Mouse (Mus musculus): ENCODE measurements around the gene Slc25a22.
"Not testable (repeated sequence)": the region's sequence is repeated elsewhere in the genome, so short reads cannot be mapped to it uniquely, and the experiment has no call there.

The Slc25a22 gene

GRCm38 (mm10) chr7:141459301-141459711 lies 21.6 kb upstream of the Slc25a22 start:
- intact Hi-C loops (cut with DNase I), result loop anchor here (5.0 kb wide), 1 partner anchor 47 kb away; the partner anchor contains the start of gene Gatd1

DNA sequence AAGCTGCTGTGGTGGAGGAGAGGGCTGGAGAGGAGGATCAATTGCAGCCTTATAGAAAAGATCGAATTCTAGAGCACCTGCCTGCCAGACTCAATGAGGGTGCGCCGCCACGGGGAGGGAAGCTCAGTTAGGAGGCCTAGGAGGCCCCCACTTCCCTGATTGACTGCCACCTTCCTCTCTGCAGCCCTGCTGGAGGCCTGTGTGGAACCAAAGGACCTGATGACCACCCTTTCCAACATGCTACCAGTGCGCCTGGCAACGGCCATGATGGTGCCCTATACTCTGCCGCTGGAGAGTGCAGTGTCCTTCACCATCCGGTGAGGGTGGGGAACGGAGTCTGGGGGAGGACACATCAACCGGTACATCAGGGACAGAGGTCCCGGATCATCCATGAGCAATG lies 21.0 kb upstream of the Slc25a22 start:
- intact Hi-C loops (cut with DNase I), result loop anchor here (5.0 kb wide), 1 partner anchor 46 kb away; the partner anchor contains the start of gene Gatd1

GRCm38 (mm10) chr7:141457986-141458660 lies 20.4 kb upstream of the Slc25a22 start:
- intact Hi-C loops (cut with DNase I), result loop anchor here (5.0 kb wide), 1 partner anchor 46 kb away; the partner anchor contains the start of gene Gatd1

DNA sequence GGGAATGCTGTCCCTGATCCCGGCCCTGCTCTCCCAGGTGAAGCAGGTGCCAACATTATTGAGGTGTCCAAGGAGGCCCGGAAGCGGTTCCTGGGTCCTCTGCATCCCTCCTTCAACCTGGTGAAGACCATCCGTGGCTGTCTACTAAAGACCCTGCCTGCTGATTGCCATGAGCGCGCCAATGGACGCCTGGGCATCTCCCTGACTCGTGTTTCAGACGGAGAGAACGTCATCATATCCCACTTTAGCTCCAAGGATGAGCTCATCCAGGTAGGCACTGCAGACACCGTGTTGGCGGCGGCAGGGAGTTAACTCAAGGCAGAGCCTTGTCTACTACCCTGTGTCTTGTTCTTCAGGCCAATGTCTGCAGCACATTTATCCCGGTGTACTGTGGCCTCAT lies 19.5 kb upstream of the Slc25a22 start:
- intact Hi-C loops (cut with DNase I), result loop anchor here (5.0 kb wide), 1 partner anchor 45 kb away; the partner anchor contains the start of gene Gatd1

DNA sequence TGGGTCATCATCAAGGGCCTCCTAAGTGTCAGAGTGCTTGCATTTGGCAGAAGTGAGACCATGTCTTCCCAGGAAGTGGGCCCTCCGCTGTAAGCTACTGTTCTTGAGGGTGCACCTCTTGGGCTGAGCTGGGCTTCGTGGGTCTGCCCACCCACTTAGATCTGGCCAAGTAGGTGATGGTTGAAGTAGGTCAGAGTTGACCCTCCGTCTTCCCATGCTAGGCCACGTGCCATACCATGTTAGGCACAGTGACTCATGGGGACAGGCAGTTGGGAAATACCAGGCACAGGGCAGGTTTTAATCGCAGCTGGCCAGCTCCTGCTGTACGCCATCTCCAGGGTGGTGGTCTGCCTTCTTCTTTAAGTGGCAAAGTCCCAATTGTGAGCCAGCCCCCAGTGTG lies 19.0 kb upstream of the Slc25a22 start:
- intact Hi-C loops (cut with DNase I), result loop anchor here (5.0 kb wide), 1 partner anchor 44 kb away; the partner anchor contains the start of gene Gatd1

DNA sequence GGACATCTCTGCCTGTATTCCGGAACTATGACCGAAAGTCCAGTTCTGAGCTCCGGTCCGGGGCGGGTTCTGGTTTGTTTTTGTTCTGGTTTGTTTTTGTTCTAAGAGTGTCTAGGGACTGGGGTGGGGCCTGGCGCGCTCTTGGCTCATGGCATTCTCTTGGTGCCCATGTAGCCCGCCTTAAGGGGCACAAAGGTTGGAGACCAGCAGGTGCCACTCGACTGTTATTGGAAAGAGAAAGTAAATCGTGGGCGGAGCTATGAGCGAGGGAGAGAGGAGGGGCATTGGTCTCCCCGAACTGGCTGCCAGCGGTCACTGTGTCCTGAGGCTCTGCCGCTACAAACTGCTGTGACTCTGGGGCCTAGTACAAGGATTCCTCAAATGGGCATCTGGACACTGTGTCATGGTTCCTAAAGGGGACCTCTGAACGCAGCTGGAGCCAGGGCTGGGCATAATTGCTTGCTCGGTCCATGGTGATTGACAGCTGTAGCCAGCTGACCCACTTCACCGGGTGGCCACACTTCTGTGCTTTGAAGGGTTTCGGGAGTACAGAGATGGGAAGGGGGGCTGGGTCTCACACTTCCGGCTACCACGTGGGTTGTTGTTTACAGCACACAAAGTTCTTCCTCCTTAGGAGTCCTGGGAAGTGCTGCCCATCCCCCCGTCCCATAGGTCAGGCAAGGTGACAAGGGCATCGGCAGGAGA lies 18.1 kb upstream of the Slc25a22 start:
- intact Hi-C loops (cut with DNase I), result loop anchor here (5.0 kb wide), 1 partner anchor 43 kb away; the partner anchor contains the start of gene Gatd1

DNA sequence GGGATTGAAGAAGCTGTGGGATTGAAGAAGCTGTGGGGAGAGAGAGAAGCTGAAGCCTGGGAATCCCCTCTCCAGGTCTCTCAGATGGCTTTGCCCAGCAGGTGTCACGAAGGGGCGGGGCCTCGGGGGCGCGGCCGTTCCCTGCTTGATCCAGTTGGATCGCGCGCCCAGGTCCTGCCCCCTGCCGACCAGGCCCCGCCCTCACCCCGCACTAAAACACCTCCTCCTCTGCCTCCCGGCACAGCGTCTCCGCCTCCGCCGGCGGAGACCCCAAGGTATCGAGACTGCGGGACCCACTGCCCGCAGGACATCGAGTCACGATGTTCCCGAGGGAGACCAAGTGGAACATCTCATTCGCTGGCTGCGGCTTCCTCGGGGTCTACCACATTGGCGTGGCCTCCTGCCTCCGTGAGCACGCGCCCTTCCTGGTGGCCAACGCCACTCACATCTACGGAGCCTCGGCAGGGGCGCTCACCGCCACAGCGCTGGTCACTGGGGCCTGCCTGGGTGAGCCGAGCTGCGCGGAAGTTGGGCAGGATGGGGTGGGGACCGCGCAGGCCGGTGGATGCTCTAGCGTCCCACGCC lies 17.4 kb upstream of the Slc25a22 start, which contains the start of gene Pnpla2:
Gene Pnpla2, plus strand, starts transcription at position 232 of the 585 bp plus-strand sequence.
- intact Hi-C loops (cut with DNase I), result loop anchor here (5.0 kb wide), 1 partner anchor 43 kb away; the partner anchor contains the start of gene Gatd1

GRCm38 (mm10) chr7:141453636-141454035 lies 15.9 kb upstream of the Slc25a22 start:
- intact Hi-C loops (cut with DNase I), result no loop called here

DNA sequence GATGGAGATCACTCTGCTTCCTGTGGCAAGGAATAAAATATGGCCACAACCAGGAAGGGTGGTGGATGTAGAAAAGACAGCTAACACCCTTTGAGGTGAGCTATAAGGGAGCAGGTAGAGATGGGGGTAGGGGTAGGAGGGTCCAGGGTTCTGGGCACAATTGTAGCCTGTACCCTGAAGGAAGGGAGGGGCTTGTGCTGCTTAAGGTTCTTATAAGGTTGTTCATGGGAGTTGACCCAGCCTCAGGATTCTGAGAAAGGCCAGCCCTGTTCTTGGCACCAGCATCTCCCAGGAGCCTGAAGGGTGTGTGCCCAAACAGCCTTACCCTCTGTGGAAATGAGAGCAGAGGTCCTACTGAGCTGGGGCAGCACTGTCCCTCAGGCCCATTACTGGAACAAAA lies 14.2 kb upstream of the Slc25a22 start:
- intact Hi-C loops (cut with DNase I), result no loop called here

- intact Hi-C loops (cut with DNase I), result no loop called here
These were observed 9.7 kb upstream of the Slc25a22 start, which contains the start of gene Rplp2 for GRCm38 (mm10) chr7:141447110-141447991. TSS of gene Rplp2 (plus strand) at chr7:141447370.

DNA sequence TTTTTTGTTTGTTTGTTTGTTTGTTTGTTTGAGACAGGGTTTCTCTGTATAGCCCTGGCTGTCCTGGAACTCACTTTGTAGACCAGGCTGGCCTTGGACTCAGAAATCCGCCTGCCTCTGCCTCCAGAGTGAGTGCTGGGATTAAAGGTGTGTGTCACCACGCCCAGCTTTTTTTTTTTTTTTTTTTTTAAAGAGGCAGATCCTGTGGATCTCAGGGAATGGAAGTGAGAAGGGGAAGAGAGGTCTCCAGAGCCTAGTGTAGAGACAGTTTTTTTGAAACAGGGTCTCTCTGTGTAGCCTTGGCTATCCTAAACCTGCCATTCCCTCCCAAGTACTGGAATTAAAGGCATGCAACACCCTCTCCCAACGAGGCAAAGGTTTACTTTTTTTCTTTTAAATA lies 8.7 kb upstream of the Slc25a22 start:
- intact Hi-C loops (cut with DNase I), result not testable (repeated sequence)

DNA sequence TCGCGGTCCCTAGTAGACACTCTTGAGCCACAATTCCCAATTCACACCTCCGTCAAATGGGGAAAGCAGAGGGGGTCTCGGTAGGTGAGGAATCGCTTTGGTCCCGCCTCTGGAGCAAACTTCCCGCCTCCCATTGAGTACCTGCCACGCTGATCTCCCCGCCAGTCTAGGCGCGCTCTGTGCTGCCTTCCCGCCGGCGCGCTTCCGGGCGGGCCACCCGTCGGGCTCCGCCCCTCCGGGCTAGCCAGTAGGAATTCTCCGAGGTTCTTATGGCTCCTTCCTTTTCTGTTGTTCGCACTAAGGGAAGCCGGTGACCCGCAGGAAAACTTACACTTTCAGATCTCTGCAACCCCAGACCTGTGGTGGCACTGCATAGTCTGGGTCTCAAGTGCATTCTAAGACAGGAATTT lies 6.1 kb upstream of the Slc25a22 start, which contains the start of gene Pidd1:
Gene Pidd1, minus strand, starts transcription at position 198 of the 410 bp plus-strand sequence.
- intact Hi-C loops (cut with DNase I), result no loop called here

DNA sequence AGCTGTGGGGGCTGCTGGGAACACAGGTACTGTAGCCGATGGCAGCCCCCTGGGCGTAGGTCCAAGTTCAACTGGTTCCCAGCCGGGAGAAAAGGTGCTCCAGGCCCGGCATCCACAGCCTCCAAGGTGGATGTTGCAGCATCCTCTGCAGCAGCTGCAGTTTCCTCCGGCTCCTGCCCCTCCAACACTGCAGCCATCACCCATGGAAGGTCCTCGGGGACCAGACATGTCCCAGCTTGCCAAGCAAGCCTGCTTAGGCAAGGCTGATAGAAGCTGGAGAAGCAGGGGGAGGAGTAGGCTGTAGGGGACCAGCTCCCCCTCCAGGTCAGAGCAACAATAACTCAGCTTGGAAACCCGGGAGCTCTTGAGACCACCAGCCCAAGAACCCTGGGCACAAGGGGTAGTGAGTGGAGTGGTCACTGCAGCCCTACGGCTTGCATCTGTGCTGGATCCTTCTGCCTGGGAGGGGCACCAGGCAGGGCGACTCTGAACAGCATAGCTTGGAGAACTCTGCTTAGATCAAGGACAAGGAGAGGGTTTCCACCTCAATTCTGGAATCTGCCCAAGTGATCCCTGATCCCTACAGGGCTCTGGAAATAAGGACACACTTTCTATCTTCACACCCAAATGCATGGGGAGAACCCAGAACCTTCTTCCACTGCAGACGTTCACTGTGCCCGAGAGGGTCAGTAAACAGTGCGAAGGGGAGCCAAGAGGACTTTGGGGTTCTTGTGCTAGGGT lies 5.6 kb upstream of the Slc25a22 start:
- intact Hi-C loops (cut with DNase I), result no loop called here

DNA sequence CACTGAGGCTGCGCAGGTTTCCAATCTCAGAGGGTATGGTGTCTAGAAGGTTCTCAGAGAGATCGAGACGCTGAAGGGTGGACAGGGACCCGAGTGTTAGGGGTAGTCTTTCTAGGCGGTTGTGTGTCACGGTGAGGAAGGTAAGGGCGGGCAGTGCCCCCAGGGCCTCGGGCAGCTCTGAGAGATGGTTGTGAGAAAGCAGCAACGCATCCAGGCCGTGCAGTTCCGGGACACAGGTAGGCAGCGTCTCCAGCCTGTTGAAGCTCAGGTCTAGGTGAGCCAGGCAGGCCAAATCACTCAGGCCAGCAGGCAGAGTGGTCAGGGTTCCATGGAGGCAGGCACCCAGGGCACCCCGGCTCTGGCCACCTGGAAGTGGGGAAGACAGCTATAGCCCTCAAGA lies 4.5 kb upstream of the Slc25a22 start:
- intact Hi-C loops (cut with DNase I), result no loop called here

- intact Hi-C loops (cut with DNase I), result no loop called here
These were observed 3.8 kb upstream of the Slc25a22 start for GRCm38 (mm10) chr7:141441460-141441859.

DNA sequence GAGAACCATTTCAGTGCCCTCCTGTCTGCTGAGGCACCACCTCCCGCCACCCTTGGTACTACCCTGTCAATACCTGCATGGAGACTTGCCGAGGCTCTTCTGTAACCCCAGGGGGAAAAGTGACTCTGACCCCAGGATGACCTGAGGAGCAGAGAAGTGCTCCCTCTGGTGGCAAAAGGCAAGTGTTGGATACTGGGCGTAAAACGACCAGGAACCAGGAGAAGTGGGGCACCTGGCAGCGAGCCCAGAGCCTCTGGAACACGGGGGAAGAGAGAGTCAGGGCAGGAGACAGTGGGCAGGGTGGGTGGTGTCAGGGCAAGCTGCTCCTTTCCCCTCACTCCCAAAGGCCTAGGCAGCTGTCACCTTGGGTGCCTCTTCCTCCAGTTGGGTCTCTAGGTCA lies 2.9 kb upstream of the Slc25a22 start:
- intact Hi-C loops (cut with DNase I), result no loop called here

DNA sequence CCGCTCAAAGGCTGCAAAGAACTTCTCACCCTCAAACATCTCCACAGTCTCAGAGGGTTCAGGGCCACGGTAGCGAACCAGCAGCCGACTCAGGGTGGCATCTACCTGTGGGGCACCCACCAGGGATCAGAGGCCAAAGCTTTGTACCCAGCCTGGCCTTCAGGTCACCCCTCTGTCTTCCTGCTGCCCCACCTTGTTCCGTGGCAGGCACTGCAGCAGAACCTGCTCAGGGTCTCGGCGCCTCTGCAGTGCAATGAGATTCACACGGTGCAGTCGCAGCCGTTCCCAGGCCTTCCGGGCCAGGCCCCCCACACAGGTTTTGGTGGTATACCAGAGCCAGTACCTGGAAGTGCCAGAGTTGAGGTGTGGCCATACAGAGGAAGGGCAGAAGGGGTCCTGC lies 2.1 kb upstream of the Slc25a22 start:
- intact Hi-C loops (cut with DNase I), result no loop called here

DNA sequence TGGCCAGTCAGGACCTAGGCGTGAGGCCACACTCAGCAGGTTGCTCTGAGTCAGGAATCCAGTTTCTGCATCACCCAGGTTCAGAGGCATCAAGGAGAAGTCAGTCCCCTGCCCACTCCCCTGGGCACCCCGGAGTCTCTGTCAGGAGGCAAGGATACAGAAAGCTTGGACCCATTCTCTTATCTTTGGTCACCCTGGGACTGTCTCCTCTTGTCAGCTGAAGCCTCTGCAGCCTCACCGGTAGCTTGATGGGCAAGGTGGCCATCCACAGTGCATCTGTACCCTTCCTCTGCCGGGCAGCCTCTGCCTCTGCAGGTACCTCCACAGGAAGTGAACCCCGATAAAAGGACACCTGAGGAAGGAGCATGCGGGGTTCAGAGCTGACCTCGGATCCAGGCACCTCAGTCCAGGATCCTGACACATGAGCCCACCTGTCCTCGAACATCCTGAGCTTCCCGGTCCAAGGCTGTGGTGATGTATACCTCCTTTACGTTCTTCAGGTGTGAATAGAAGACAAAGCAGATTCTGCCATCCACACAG lies 1.5 kb upstream of the Slc25a22 start:
- intact Hi-C loops (cut with DNase I), result no loop called here

GRCm38 (mm10) chr7:141438201-141438968 lies 693 bp upstream of the Slc25a22 start:
- intact Hi-C loops (cut with DNase I), result no loop called here

All from adrenal gland (tissue).